In genomic region chr11:96925469-96926148, GRCm38 (mm10) we compare ENCODE assay signal across 14 mouse cellular contexts. TPM values are rescaled to one million over a fixed set of nuclear protein-coding genes. Genes with fewer than 3 reads are reported as not detected.
A peak's percentile ranks its signal among the peaks of the same experiment; 100 is the strongest.
DNase-seq lines count a peak whose midpoint lies in the region; ATAC-seq lines count a peak whose summit lies in the region.
"Had no signal": no experiment of that assay in that cellular context is flagged by ENCODE, and none has a peak within 500 bp of the region (broad histone marks: within the 10 kb centered on the region; RNA-seq: fewer than 3 reads in every experiment).

No protein-coding gene starts in this region.

- no peak overlapping the region for H3K4me3 ChIP-seq in forebrain, embryonic 10.5 days
- H3K4me3 ChIP-seq in forebrain, embryonic 14.5 days (ENCODE audit: low read depth, low read length): no peak overlapping the region
- H3K4me3 ChIP-seq in limb, embryonic 15.5 days: no peak overlapping the region
- no peak overlapping the region for H3K4me3 ChIP-seq in limb, embryonic 10.5 days
- H3K4me3 ChIP-seq in liver, embryonic 15.5 days (replicated peaks): no peak overlapping the region
- H3K4me3 ChIP-seq: embryonic facial prominence, embryonic 15.5 days; heart, adult 2 months had no signal

- no peak overlapping the region for H3K9ac ChIP-seq in forebrain, embryonic 14.5 days (ENCODE audit: low read length)
- H3K9ac ChIP-seq in limb, embryonic 15.5 days: 0 out of 2 replicates have a peak overlapping the region, but pooled peaks have one; percentile 18
- H3K9ac ChIP-seq in liver, embryonic 15.5 days: peak overlapping the region; percentile 54
- H3K9ac ChIP-seq: embryonic facial prominence, embryonic 15.5 days had no signal

- H3K27ac ChIP-seq in forebrain, embryonic 10.5 days: 0 out of 2 replicates have a peak overlapping the region, but pooled peaks have one; percentile 8
- no peak overlapping the region for H3K27ac ChIP-seq in forebrain, embryonic 14.5 days (ENCODE audit: low read depth, low read length)
- no peak overlapping the region for H3K27ac ChIP-seq in limb, embryonic 15.5 days
- H3K27ac ChIP-seq in limb, embryonic 10.5 days: no peak overlapping the region
- H3K27ac ChIP-seq in liver, embryonic 15.5 days (replicated peaks): peak overlapping the region; percentile 95
- H3K27ac ChIP-seq: embryonic facial prominence, embryonic 15.5 days; heart, adult 2 months had no signal

- ATAC-seq in forebrain, embryonic 14.5 days: no peak
- ATAC-seq in limb, embryonic 15.5 days (ENCODE audit: insufficient number of reproducible peaks, low FRiP score, low TSS enrichment, low read depth): no peak
- peak; percentile 61 for ATAC-seq in liver, embryonic 15.5 days (ENCODE audit: insufficient read depth)

- H3K27me3 ChIP-seq in forebrain, embryonic 10.5 days (ENCODE audit: poor library complexity, severe bottlenecking): peaks cover 37% of the 10 kb centered on the region
- 0 out of 2 replicates have a peak, but pooled peaks cover 3% of the 10 kb centered on the region for H3K27me3 ChIP-seq in forebrain, embryonic 14.5 days (replicated peaks; ENCODE audit: control insufficient read depth, insufficient read depth, low read length)
- peaks cover 30% of the 10 kb centered on the region for H3K27me3 ChIP-seq in limb, embryonic 15.5 days
- peaks cover 35% of the 10 kb centered on the region for H3K27me3 ChIP-seq in limb, embryonic 10.5 days (ENCODE audit: low read depth, poor library complexity, severe bottlenecking)
- peaks cover 9% of the 10 kb centered on the region; the same call in 1 of the 2 replicates for H3K27me3 ChIP-seq in liver, embryonic 15.5 days

- no peaks in the 10 kb centered on the region for H3K9me3 ChIP-seq in forebrain, embryonic 10.5 days
- no peaks in the 10 kb centered on the region for H3K9me3 ChIP-seq in forebrain, embryonic 14.5 days (replicated peaks; ENCODE audit: control insufficient read depth, low read length)
- H3K9me3 ChIP-seq in limb, embryonic 15.5 days: no peaks in the 10 kb centered on the region
- H3K9me3 ChIP-seq in limb, embryonic 10.5 days (replicated peaks): no peaks in the 10 kb centered on the region
- no peaks in the 10 kb centered on the region for H3K9me3 ChIP-seq in liver, embryonic 15.5 days (replicated peaks)
- H3K9me3 ChIP-seq: embryonic facial prominence, embryonic 15.5 days had no signal

- peaks cover 15% of the 10 kb centered on the region; the same call in 1 of the 2 replicates for H3K4me1 ChIP-seq in forebrain, embryonic 10.5 days
- H3K4me1 ChIP-seq in forebrain, embryonic 14.5 days (ENCODE audit: control insufficient read depth, insufficient read depth, low read length): no peaks in the 10 kb centered on the region
- H3K4me1 ChIP-seq in limb, embryonic 15.5 days: peaks cover 13% of the 10 kb centered on the region
- peaks cover 16% of the 10 kb centered on the region for H3K4me1 ChIP-seq in limb, embryonic 10.5 days
- peaks cover 75% of the 10 kb centered on the region for H3K4me1 ChIP-seq in liver, embryonic 15.5 days (replicated peaks)

- H3K36me3 ChIP-seq in forebrain, embryonic 10.5 days (replicated peaks): no peaks in the 10 kb centered on the region
- H3K36me3 ChIP-seq in forebrain, embryonic 14.5 days (ENCODE audit: control insufficient read depth, insufficient read depth, low read length): no peaks in the 10 kb centered on the region
- no peaks in the 10 kb centered on the region for H3K36me3 ChIP-seq in limb, embryonic 15.5 days
- no peaks in the 10 kb centered on the region for H3K36me3 ChIP-seq in limb, embryonic 10.5 days
- H3K36me3 ChIP-seq in liver, embryonic 15.5 days (replicated peaks): no peaks in the 10 kb centered on the region
- H3K36me3 ChIP-seq: embryonic facial prominence, embryonic 15.5 days had no signal

- DNase-seq in forebrain, embryonic 10.5 days (ENCODE audit: extremely low spot score, low spot score): no peak
- no peak for DNase-seq in forebrain, embryonic 14.5 days (ENCODE audit: low spot score)
- no peak for DNase-seq in limb, embryonic 10.5 days (ENCODE audit: low spot score)
- no peak for DNase-seq in T-cell, adult 2 months (ENCODE audit: low spot score)
- DNase-seq in spleen, postnatal 14 days (ENCODE audit: low spot score in 2 of 2): no peak
- no peak for DNase-seq in lung, postnatal 10 days
- DNase-seq: adrenal gland, adult 2 months; cerebellum, adult 2 months; heart, adult 2 months; layer of hippocampus, adult 9-11 months; thymus, postnatal 25 days had no signal

- WGBS in forebrain, embryonic 10.5 days: 88% methylated on average over 12 of the region's 12 CpGs
- 88% methylated on average over 12 of the region's 12 CpGs for WGBS in forebrain, embryonic 14.5 days
- WGBS in limb, embryonic 15.5 days: 81% methylated on average over 12 of the region's 12 CpGs
- WGBS in limb, embryonic 10.5 days: 84% methylated on average over 12 of the region's 12 CpGs
- 42% methylated on average over 12 of the region's 12 CpGs for WGBS in liver, embryonic 15.5 days (ENCODE audit: insufficient replicate concordance)

- no peak overlapping the region for H3K4me2 ChIP-seq in forebrain, embryonic 14.5 days (ENCODE audit: low read length)
- H3K4me2 ChIP-seq in limb, embryonic 15.5 days: no peak overlapping the region
- H3K4me2 ChIP-seq in liver, embryonic 15.5 days: peak overlapping the region; percentile 43
- H3K4me2 ChIP-seq: embryonic facial prominence, embryonic 15.5 days had no signal

RNA-seq across cellular contexts. Expression of gene Prr15l, which starts 2.3 kb away (rescaled TPM):
- 0.36 and 0.40 TPM in 2 replicates for polyA plus RNA-seq in forebrain, embryonic 10.5 days (2016; fragmentation: Nextera tagmentation; extraction: Ambion mirVana)
- polyA plus RNA-seq in forebrain, embryonic 14.5 days (2014; fragmentation: Nextera tagmentation; extraction: Ambion mirVana): 0.09 TPM in 1 of 2 replicates, not detected in the other
- polyA plus RNA-seq in limb, embryonic 15.5 days (2015; fragmentation: Nextera tagmentation; extraction: Ambion mirVana): 3.4 and 3.6 TPM in 2 replicates
- polyA plus RNA-seq in limb, embryonic 10.5 days (2016; fragmentation: Nextera tagmentation; extraction: Ambion mirVana): 0.58 and 0.71 TPM in 2 replicates
- 5.9 and 6.1 TPM in 2 replicates for polyA plus RNA-seq in liver, embryonic 15.5 days (2015; fragmentation: Nextera tagmentation; extraction: Ambion mirVana)
- polyA plus RNA-seq: adrenal gland, adult 2 months; cerebellum, adult 2 months had no signal

RNA-seq across cellular contexts. Expression of gene Cdk5rap3, which starts 9.3 kb away (rescaled TPM):
- polyA plus RNA-seq in forebrain, embryonic 10.5 days (2016; fragmentation: Nextera tagmentation; extraction: Ambion mirVana): 107 and 111 TPM in 2 replicates
- polyA plus RNA-seq in forebrain, embryonic 14.5 days (2014; fragmentation: Nextera tagmentation; extraction: Ambion mirVana): 91.2 and 98.4 TPM in 2 replicates
- 76.2 and 87.4 TPM in 2 replicates for polyA plus RNA-seq in limb, embryonic 15.5 days (2015; fragmentation: Nextera tagmentation; extraction: Ambion mirVana)
- 85.3 and 90.0 TPM in 2 replicates for polyA plus RNA-seq in limb, embryonic 10.5 days (2016; fragmentation: Nextera tagmentation; extraction: Ambion mirVana)
- 33.7 and 40.6 TPM in 2 replicates for polyA plus RNA-seq in liver, embryonic 15.5 days (2015; fragmentation: Nextera tagmentation; extraction: Ambion mirVana)

RNA-seq across cellular contexts. Expression of gene Pnpo, which starts 18.2 kb away (rescaled TPM):
- 36.8 and 40.7 TPM in 2 replicates for polyA plus RNA-seq in forebrain, embryonic 10.5 days (2016; fragmentation: Nextera tagmentation; extraction: Ambion mirVana)
- polyA plus RNA-seq in forebrain, embryonic 14.5 days (2014; fragmentation: Nextera tagmentation; extraction: Ambion mirVana): 19.0 and 21.9 TPM in 2 replicates
- polyA plus RNA-seq in limb, embryonic 15.5 days (2015; fragmentation: Nextera tagmentation; extraction: Ambion mirVana): 33.6 and 37.6 TPM in 2 replicates
- polyA plus RNA-seq in limb, embryonic 10.5 days (2016; fragmentation: Nextera tagmentation; extraction: Ambion mirVana): 31.3 and 33.0 TPM in 2 replicates
- polyA plus RNA-seq in liver, embryonic 15.5 days (2015; fragmentation: Nextera tagmentation; extraction: Ambion mirVana): 719 and 785 TPM in 2 replicates

RNA-seq across cellular contexts. Expression of gene Sp2, which starts 57.1 kb away (rescaled TPM):
- 29.7 and 30.9 TPM in 2 replicates for polyA plus RNA-seq in forebrain, embryonic 10.5 days (2016; fragmentation: Nextera tagmentation; extraction: Ambion mirVana)
- 14.3 and 14.6 TPM in 2 replicates for polyA plus RNA-seq in forebrain, embryonic 14.5 days (2014; fragmentation: Nextera tagmentation; extraction: Ambion mirVana)
- 15.1 and 16.8 TPM in 2 replicates for polyA plus RNA-seq in limb, embryonic 15.5 days (2015; fragmentation: Nextera tagmentation; extraction: Ambion mirVana)
- 26.1 and 28.1 TPM in 2 replicates for polyA plus RNA-seq in limb, embryonic 10.5 days (2016; fragmentation: Nextera tagmentation; extraction: Ambion mirVana)
- polyA plus RNA-seq in liver, embryonic 15.5 days (2015; fragmentation: Nextera tagmentation; extraction: Ambion mirVana): 17.6 and 18.0 TPM in 2 replicates

Comparison
In these comparisons a context has a peak if more than half of its experiments do, and no peak if none do; other contexts are left out.
1. H3K27ac ChIP-seq: peak in forebrain, embryonic 10.5 days (single experiment) and liver, embryonic 15.5 days (single experiment); none in forebrain, embryonic 14.5 days (single experiment), limb, embryonic 15.5 days (single experiment) and limb, embryonic 10.5 days (single experiment).
2. RNA of gene Pnpo, which starts 18.2 kb away (polyA plus RNA-seq): 719 to 785 TPM in liver, embryonic 15.5 days; 36.8 to 40.7 TPM in forebrain, embryonic 10.5 days, 33.6 to 37.6 TPM in limb, embryonic 15.5 days, 31.3 to 33.0 TPM in limb, embryonic 10.5 days and 19.0 to 21.9 TPM in forebrain, embryonic 14.5 days; every median in the first group is over 10 times any median in the second.